Mouse (Mus musculus) E14TG2a.4 (cell line): Measurements from ENCODE around the gene Itgb8.

Source experiments
- CTCF ChIP-seq: conservative IDR thresholded peaks from 2 replicates; pipeline ENCODE4 v1.5.1; 2014; ENCODE audit warnings: low read length
- NANOG ChIP-seq: IDR thresholded peaks from 2 replicates; pipeline ENCODE4 v1.6.1; 2014; ENCODE audit warnings: borderline replicate concordance, low read length, mixed read lengths
- POU5F1 ChIP-seq: IDR thresholded peaks from 2 replicates; pipeline ENCODE4 v1.6.1; 2014; ENCODE audit warnings: low read length, borderline replicate concordance

- no peak for TF ChIP-seq NANOG
- TF ChIP-seq CTCF, result no peak
- no peak for TF ChIP-seq POU5F1
These were observed 29.1 kb downstream of the Itgb8 start for GRCm38 (mm10) chr12:119209384-119210072.
